Mouse (Mus musculus): Measurements from ENCODE around the gene Dcaf11.
A peak's percentile ranks its signal among the peaks of the same experiment; 100 is the strongest.

Gene Dcaf11

DNA sequence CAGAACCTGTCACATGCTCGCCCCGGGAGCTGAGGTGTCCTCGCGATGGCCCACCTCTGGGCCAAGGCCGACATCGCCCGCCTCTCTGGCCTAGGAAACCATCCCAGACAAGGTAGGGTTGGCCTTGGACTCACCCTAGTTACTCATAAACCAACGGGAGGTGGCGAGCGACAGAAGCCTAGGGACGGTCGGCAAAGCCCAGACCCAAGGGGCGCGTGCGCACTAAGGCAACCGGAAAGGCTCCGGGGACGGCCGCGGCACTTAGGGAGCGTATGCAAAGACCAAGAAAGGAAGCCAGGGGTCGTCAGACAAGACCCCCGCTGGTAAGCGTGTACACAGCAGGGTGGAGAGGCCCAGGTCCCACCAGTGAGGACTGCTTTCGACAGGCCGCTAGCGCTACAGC is at the start of gene Dcaf11:
TSS of gene Dcaf11 (plus strand) at position 208 of the 403 bp plus-strand sequence.
- peak; percentile 89 for DNase-seq

DNA sequence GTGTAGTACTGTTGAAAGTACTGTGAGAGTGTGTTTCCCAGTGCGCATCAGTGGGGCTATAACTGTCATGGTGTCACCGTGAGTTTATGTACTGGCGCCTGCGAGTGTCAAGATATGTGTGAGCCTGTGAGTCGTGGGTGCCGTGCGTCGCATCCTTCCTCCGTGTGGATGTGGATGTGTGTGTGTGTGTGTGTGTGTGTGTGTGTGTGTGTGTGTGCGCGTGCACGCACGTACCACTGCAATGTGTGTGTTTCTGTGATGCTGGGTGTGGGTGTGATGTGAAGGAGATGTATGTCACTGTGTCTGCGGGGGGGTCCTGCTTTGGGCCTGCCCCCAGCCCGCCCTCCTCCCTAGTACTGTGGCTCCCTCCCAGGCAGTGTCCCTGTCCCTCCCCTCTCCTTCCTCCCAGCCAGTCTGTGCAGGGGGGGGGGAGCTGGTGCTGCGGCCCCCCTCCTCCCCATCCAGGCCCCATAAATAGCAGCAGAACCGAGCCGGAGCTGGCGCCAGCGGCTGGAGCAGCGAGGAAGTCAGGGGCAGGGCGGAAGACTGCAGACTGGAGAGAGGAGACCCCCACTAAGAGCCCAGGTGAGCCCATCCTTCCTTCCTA is 49.6 kb upstream of the Dcaf11 start, which contains the start of gene Cpne6:
TSS of gene Cpne6 (plus strand) at position 321 of the 607 bp plus-strand sequence.
- peak; percentile 82 for DNase-seq

DNA sequence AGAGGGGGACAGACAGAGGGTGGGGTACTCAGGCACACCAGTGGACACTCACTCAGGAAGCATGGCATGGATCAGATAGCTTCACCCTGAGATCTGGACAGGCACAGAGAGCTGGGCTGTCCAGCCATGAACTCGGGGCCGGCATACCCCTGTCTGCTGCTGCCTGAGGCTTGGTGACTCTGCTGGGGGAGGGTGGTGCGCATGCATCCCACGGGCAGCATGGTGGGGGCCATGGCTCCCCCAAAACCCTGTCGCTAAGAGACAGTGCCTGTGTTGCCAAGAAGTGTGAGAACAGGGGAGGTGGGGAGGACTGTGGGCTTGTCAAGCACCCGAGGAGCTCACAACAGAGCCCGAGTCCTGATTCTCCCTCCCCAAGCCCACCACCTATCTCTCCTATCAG is 48.8 kb upstream of the Dcaf11 start:
- peak; percentile 88 for DNase-seq

DNA sequence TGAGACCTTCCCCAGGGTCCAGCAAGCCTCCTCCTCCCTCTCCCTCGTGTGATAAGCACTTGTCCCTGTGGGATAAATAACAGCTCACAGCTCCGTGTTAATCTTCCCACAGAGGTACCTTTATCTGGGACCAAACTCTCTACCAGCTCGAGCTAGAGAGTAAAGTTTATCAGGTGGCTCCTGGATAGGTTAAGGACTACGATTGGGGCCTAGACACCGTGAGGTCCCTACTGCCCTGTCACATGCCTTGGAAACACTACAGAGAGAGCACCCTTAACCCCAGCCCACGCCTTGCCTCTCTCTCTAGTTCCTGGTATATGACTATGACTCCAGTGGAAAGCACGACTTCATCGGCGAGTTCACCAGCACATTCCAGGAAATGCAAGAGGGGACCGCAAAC is 45.9 kb upstream of the Dcaf11 start:
- no peak for DNase-seq

DNA sequence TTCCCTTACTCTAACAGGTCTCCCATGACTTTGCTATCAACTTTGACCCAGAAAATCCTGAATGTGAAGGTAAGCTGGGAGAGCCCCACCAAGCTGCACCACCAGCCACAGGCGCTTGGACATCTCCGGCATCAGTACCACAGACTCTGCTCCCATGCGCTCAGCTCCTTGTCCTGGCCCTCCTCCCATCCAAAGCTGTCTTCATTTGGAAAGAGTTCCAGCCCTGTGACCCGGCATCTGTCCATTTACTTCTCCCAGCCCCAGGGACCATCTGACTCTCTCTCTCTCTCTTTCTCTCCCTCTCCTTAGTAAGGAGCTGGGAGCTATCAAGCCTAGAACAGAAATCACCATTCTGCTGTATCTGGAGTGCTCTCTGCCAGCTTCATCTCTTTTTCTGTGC is 44.0 kb upstream of the Dcaf11 start:
- peak; percentile 4 for DNase-seq

DNA sequence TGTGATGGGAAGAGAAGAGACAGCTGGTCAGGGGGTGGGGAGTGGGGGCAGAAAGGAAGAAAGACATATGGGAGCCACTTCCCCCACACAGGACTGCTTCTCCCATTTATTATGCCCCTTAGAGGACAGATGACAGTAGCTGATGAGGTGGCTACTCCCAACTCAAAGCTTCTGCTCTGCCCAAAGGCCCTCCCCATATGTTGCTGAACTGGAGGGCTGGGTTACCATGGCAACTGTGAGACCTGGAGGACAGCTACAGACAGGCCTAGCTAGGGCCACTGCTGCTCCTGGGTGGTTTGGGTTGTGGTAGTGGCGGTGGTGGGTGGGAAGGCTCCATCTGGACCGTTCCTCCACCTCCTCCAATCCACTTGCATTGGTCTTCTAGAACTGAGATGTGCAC is 40.9 kb upstream of the Dcaf11 start:
- DNase-seq: peak; percentile 83

DNA sequence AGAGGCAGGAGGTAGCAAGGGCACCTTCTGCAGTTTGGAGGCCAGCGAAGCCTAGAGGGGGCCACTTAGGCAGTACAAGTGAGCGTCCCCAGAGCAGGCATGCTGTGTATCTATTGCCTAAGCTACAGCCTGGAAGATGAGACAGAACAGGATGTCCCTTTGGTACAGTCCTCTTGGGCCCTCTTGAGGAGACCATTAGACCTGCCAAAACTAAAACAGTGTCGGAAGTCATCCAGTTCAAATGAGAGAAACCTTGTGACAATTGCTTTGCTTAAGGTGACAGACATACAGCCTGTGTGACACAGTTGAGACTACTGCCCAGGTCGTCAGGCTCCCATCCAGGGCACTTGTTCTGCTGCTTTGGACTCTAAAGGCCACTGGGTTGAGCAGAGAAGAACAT is 40.2 kb upstream of the Dcaf11 start:
- no peak for DNase-seq

DNA sequence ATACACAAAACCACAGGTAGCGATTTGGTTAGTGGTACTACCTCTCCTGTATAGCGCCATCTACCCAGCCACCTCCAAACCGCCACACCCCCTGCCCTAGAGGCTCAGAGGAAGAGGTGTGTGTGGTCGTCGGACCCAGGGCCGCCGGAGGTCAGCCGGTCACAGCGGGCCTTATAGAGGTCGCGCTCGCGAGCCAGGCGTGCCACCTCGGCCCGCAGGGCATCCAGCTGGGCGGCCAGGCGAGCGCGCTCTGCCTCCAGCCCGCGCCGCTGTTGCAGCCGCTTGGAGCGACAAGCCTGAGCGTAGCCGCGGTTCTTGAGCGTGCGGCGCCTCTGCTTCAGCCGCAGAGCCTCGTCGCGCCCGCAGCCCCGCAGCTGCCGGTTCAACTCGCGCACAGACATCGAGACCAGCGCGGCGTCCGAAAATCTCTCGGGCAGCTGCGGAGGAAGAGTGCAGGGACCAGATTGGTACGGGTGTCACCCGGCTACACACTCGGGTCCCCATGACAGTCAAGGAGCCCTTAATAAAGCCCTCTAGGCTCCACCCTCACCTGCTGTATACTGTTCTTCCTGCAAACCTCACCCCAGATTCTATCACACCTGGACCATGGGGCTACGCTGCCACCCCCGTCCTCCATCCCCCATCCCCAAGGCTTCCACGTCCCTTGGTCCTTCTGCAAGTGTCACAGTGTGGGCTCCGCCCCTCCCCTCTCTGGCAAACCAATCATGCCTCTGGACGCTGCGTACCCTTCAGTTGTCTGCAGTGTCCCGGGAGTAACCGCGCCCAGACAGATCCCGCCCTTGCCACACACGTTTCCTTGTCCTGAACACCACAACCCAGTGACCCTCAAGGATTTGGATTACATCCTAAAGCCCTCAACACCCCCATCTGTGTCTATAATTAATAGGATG is 39.1 kb upstream of the Dcaf11 start:
- no peak for DNase-seq

DNA sequence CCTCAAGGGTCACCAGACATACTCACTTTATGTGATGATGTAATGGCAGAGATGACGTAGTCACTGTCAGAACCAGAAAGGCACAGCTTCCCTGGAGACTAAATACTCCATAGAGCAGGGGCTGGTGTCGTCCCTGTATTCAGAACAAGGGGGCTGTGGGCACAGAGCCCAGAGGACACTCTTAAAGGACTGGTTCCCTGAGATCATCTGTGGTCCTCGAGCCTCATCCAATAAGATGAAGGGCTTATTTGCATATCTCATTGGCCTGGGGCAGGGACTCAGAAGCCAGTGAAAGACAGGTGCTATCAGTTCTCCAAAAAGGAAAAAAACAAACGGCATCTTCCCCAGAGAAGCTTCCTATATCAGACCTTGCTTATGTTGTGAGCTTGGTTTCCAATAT is 35.7 kb upstream of the Dcaf11 start:
- DNase-seq: no peak

DNA sequence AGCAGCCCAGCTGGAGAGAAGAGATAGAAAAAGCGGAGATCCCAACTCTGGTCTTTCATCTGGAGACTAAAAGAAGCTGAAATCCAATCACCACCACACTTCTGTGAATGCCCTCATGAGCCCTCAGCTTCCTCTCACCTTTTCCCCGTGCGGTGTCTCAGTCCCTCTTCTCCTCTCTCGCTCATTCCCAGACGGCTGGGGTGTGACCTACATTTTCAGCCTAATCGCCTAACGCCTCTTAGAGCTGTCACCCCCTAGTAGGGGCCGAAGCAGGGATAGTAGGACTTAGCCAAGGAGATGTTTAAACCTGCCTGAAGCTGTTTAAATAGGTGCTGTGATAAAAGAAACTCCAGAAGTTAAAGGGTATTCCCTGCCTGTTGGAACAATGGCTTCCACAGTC is 35.0 kb upstream of the Dcaf11 start, which contains the start of gene Nrl:
TSS of gene Nrl (minus strand) at position 197 of the 400 bp plus-strand sequence.
- DNase-seq: no peak

DNA sequence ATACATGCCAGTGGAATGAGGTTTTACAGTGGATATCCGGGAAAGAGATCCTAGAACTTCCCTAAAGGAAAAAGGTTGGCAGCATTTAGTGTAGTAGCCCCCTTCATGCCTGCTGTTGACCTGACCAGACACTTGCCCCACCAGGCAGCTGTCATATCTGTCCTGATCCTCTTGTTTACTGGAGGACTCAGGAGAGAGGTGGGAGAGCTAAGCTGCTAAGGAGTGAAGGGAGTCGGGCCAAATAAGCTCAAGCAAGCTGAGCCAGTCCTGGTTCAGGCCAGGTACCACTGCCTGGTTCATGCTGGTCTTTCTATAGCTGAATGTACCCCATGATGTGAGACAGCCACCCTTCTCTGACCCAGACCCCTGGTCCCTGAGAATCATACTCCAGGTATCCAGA is 33.1 kb upstream of the Dcaf11 start:
- DNase-seq: no peak

DNA sequence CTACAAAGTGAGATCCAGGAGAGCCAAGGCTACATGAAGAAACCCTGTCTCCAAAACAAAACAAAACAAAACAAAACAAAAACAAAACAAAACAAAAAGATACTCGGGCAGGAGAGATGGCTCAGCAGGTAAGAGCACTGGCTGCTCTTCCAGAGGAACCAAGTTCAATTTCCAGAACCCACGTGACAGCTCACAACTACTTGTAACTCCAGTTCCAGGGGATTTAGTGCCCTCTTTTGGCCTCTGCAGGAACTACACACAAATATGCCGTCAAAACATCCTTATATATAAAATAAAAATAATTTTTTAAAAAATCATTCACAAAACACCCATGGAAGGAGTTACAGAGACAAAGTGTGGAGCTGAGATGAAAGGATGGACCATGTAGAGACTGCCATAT is 31.9 kb upstream of the Dcaf11 start:
- no peak for DNase-seq

DNA sequence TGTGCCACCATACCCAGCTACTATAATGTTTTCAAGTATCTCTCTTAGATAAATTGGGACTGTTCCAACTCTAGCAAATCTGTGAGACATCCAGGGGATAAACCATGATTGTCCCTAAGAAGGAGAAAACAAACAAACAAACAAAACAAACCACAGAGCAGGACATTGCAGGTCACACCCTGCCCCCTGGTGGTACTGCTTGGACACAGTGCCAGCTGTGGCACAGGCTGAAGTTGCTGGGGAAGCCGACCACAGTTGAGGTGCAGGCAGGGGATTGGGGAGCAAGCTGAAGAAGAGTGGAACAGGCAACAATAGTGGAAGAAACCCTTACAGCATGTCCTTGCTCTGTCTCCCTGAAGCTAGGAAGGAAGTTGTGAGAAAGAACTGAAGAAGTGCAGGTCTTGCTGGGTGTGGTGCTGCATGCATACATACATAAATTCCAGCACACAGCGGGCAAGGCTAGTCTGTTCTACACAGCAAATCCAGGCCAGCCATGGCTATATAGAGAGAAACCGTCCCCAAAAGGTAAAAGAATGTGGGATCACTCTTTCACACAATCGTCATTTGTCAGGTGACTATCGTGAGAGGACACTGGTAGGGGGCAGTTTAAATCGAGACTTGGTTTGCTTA is 23.6 kb upstream of the Dcaf11 start:
- DNase-seq: peak; percentile 44

DNA sequence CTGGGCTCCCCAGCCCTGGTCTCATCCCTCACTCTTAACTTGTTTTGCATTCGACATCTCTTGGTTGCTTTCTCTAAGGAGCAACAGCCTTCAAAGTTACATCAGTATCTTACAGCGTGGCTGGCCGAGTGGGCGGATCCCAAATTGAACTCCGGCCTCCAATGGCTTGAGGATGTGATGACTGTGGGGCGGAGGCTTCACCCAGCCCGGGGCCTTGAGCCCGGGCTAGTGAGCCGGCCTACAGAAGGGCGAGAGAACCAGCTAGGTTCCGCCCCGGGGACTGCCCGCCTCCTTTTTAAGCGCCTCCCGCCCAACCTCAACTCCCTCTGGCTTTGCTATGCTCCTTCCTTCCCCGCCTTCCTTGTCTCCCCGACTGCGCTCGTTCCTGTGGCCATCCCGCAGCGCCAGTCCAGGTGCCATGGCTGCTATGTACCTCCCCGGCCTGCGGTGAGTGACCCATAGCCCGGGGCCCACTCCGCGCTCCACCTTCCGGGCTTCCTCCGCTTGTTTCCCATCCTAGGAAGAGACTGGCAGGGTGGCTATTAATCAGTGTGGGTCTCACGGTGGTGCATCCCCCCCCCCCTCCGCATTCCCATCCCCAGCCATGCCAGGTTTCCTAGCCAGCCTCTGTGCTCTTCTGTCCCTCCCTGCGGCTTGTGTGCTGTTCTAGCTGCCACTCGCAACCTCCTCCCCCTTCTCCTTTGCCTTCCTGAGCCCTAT is 19.6 kb upstream of the Dcaf11 start, which contains the start of gene Pck2:
TSS of gene Pck2 (plus strand) at position 200 of the 720 bp plus-strand sequence.
- peak; percentile 88 for DNase-seq

DNA sequence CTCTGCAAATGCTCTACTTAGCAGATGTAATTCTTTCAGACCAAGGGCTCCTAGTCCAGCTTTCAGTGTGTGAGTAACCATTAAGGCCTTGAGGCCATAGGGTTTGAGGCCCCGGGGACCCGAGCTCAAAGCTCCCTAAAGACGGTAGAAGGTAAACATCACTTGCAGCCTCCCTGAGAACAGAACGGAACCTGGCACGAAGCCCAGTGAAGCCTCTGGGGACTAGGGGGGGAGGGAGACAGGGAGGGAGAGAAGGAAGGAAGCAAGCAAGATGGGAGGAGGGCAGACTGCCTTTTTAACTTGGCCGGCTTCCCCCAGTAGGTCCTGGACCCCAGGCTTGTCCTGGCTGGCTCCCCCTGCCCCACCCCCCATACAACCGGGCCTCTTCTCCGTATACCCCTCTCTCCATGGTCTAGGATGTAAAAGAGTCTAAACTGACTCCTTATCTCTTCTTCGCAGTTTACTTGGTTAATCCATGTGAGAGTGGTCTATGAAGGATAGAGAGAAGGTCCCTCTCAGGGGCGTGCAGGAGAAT is 19.0 kb upstream of the Dcaf11 start:
- peak; percentile 71 for DNase-seq

DNA sequence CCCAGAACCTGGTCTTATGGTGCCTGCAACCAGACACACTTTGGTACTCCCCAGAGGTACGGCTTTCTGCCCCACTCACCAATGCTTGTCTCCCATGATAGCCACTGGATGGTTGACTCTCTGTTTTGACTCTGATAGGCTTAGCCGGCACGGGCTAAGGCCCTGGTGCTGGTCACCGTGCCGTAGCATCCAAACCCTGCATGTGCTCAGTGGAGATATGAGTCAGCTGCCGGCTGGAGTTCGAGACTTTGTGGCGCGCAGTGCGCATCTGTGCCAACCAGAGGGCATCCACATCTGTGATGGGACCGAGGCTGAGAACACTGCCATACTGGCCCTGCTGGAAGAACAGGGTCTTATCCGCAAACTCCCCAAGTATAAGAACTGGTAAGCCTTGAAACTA is 17.5 kb upstream of the Dcaf11 start:
- DNase-seq: no peak

DNA sequence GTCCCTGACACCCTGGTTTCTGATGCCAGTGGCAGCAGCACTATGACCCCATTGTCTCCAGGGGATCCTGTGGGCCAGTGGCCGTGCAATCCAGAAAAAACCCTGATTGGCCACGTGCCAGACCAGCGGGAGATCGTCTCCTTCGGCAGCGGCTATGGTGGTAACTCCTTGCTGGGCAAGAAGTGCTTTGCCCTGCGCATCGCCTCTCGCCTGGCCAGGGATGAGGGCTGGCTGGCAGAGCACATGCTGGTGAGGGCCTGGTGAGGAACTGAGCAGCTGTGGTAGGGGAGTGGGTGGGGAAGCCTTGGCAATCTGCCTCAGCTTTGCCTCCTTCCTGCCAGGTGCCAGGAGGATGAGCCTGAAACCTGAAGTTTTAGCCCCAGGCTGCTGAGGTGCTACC is 15.5 kb upstream of the Dcaf11 start:
- no peak for DNase-seq

DNA sequence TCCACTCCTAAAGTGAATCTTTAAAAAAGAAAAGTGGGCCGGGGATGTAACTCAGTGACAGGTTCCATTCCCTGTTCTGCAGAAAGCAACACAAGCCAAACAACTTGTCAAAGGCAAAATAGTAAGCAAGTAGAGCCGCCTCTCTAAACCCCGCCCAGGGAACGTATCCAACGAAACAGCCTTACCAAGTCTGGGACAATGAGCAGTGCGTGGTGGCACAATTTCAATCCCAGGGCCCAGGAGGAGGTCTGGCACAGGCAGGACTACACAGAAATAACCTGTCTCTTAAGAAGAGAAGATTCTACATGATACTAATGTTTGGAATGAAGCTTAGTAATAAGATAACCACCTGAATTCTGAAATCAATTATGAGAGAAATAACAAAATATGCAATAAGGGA is 9.6 kb upstream of the Dcaf11 start:
- no peak for DNase-seq

DNA sequence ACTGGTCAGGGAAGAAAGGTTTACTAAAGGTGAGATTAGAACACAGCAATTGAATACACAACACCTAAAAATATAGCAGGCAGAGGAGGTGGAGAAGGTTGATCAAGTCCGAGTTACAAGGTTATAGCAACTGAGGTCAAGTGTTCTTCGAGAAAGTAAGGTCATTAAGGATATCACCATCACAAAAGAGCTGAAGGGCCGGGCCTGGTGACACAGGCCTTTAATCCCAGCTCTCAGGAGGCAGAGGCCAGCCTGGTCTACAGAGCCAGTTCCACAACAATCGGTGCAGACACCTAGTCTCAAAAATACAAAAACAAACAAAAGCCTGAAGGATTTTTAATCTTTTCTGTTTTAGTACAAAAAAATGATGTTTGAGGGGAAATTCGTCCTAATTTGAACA is 8.5 kb upstream of the Dcaf11 start:
- DNase-seq: no peak

DNA sequence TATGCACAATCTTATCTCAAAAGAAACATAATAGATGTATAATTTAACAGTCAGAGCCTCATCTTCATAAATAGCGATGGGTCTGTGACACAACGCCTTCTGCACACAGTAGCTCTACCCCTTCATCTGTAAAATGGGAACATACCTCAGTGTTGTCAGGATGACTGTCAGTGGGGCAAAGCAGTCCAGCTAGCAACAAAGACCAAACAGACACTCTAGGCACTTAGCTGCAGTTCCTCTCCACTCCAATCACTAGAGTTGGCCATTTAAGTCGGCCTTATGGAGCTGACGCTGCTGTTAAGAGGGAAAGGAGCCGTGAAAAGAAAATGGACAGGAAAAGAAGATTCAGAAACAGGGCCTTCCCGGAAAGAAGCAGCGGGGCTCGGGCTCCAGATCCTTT is 8.0 kb upstream of the Dcaf11 start:
- DNase-seq: no peak

DNA sequence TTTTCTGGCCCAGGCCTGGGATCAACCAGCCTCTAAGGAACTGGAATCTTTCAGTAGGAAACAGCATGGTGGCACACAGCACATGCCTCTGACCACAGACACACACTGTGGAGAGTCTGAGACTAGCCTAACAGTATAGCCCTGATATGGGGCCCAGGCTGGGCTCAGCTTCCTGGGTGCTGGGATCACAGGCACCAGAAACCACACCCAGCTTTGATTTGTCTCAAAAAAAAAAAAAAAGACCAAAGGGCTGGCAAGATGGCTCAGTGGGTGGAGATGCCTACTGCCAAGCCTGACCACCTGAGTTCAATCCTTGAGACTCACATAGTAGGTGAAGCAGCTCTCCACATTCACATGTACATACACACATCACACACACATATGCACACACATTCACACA is 5.2 kb upstream of the Dcaf11 start:
- no peak for DNase-seq

DNA sequence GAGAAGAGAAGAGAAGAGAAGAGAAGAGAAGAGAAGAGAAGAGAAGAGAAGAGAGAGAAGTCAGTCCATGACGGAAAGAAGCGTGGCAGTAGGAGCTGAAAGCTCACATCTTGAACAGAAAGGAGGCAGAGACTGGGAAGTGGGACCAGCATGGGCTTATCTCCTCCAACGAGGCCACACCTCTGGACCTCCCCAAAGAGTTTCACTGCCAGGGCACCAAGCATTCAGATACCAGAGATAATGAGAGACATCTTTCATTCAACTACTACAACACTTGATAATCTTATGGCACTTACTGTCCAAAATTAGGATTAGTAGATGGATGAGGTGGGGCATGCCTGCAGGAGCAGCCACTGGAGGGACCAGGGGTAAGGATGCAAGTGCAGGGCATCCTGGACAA is 4.0 kb upstream of the Dcaf11 start:
- no peak for DNase-seq

DNA sequence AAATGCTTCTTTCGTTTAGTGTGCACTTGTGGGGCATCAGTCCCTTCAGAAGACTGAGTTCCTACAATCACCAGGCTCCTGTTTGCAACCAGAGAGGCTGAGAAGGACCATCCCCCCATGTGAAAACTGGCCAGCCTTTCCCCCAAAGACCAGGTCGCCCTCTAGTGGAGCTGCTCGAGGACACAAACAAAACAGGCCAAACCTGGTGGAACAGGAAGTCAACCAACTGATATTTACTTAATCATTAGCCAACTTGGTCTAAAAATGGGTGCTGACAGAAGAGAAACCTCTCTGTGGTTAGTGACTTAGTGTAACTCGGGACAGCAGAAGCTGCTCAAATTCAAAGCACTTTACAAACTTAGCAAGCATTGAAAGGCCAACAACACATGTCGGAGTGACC is 2.8 kb upstream of the Dcaf11 start:
- peak; percentile 76 for DNase-seq

Data from layer of hippocampus, adult 9-11 months (tissue).